Mouse (Mus musculus): ENCODE data around the gene Rpgrip1l. TPM values are rescaled to one million over a fixed set of nuclear protein-coding genes. Genes with fewer than 3 reads are reported as not detected.

Gene Rpgrip1l
- 2.2 to 6.3 TPM (median 4.5 TPM) in 4 replicates for total RNA-seq (2023)

GRCm38 (mm10) chr8:91312835-91313832 lies at the start of gene Rpgrip1l, which contains the start of gene Fto:
Gene Rpgrip1l, minus strand, starts transcription at chr8:91313262.
Gene Fto, plus strand, starts transcription at chr8:91313525.

GRCm38 (mm10) chr8:91199876-91200275 lies 113.2 kb downstream of the Rpgrip1l start, which contains the start of gene Aktip:
Gene Aktip, minus strand, starts transcription at chr8:91199976.

Other genes starting within 250 kb of the Rpgrip1l start
- gene Rbl2, start 243.2 kb downstream of the Rpgrip1l start, total RNA-seq (2023): 63.6 to 74.8 TPM (median 65.6 TPM) in 4 replicates
- gene Aktip, start 113.3 kb downstream of the Rpgrip1l start, total RNA-seq (2023): 10.3 to 15.1 TPM (median 13.0 TPM) in 4 replicates
- 54.7 to 67.1 TPM (median 57.4 TPM) in 4 replicates for gene Fto, start 263 bp upstream of the Rpgrip1l start, total RNA-seq (2023)